Mouse (Mus musculus): ENCODE data around the gene Grik3. TPM values are rescaled to one million over a fixed set of nuclear protein-coding genes. Genes with fewer than 3 reads are reported as not detected.

Grik3 gene
- polyA plus RNA-seq, 1 experiment = not detected

DNA sequence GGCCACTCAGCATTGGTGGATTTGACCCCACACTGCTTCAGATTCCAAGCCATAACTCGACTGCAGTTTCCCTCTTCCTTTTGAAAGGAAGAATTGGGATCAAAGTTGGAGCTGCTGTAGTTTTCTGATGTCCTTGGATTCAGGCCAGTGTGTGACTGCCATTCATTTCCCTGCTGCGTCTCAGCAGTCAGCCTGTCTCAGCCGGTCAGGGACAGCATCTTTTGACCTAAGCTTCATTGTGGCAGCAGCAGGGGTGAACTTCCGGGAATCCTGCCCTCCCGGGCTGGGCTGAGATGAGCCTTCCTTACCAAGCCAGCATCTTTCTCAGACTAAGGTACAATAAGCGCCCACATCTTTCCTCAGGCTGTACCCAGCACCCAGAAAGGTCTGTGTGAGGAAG, 26.1 kb downstream of the Grik3 start:
- H3K27ac ChIP-seq (replicated peaks; ENCODE audit: low read depth, low read length) = no peak overlapping the region
- H3K4me1 ChIP-seq (ENCODE audit: control insufficient read depth, insufficient read depth, insufficient read length, low read length) = no peaks in the 10 kb centered on the region
- no peak overlapping the region for H3K4me3 ChIP-seq (ENCODE audit: insufficient read depth, low read depth, low read length)

DNA sequence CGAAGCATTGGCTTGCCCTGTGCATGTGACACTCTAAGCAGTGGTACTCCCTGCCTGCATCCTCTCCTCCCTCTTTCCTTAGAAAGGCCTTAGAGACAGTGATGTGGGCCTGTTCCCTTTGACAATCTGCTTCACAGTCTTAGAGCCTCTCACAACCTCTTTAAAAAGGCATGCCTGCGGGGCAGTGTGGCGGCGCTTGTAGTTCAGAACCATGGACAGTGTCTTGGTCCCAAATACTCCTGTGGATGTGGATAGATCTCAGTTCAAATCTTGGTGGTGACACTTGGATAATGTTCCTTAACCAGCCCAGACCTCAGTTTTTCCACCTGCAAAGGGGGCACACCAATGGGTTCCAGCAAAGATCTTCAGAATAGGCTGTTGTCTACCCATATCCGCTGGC, 28.4 kb downstream of the Grik3 start:
- H3K4me3 ChIP-seq (ENCODE audit: insufficient read depth, low read depth, low read length) = no peak overlapping the region
- H3K27ac ChIP-seq (replicated peaks; ENCODE audit: low read depth, low read length) = no peak overlapping the region
- no peaks in the 10 kb centered on the region for H3K4me1 ChIP-seq (ENCODE audit: control insufficient read depth, insufficient read depth, insufficient read length, low read length)

DNA sequence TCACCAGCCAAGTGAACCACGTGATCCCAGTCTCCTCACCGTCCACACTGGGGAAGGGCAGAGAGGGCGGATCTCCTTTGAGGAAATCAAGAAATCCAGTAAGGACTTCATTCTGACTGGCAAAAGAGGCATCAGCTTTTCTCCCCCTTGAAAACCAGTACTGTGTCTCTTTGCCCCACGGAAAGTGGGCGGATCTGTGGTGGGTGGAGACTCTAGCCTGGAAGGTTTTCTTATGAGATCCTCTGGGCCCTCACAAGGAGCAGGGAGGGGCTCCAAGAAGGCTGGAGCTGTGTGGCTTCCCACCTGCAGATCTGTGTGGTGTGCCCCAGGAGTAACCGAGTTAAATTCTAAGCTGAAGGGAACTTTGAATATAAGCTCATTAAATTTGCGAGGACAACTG, 32.4 kb downstream of the Grik3 start:
- Histone ChIP-seq H3K4me1 (ENCODE audit: control insufficient read depth, insufficient read depth, insufficient read length, low read length) (no peaks in the 10 kb centered on the region), H3K4me3 (ENCODE audit: insufficient read depth, low read depth, low read length) (no peak overlapping the region), H3K27ac (replicated peaks; ENCODE audit: low read depth, low read length) (no peak overlapping the region)

DNA sequence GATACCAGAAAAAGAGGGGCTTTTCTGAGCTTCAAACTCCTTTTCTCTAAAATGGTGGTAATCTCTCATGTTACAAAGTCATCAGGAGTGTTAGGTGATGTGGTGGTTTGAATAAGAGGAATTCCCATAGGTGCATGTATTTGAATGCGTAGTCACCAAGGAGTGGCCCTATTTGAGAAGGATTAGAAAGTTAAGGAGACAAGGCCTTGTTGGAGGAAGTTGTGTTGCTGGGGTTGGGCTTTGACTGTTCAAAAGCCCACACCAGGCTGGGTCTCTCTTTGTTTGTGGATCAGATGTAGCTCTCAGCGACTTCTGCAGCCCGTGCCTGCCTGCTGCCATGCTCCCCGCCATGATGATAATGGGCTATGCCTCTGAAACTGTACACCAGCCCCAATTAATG, 34.8 kb downstream of the Grik3 start:
- no peaks in the 10 kb centered on the region for H3K4me1 ChIP-seq (ENCODE audit: control insufficient read depth, insufficient read depth, insufficient read length, low read length)
- no peak overlapping the region for H3K27ac ChIP-seq (replicated peaks; ENCODE audit: low read depth, low read length)
- no peak overlapping the region for H3K4me3 ChIP-seq (ENCODE audit: insufficient read depth, low read depth, low read length)

DNA sequence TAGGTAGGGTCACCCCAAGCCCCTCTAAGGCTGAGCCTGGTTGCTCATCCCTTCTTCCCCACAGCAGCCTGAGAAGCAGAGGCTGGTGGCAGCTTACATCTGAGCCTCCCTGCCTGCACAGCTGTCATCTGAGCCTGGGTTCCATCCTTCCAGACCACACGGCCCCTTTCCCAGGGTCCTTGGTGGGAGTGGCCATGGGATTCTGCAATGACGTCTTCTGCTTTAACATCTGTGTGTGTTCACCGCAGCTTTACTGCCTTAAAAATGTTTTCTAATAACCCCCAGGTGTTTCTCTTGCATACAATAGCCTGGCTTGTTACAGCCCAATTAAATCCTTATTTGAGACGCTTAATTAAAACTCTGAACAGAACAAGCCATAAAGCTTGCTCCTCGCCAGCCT, 35.9 kb downstream of the Grik3 start:
- Histone ChIP-seq H3K4me1 (ENCODE audit: control insufficient read depth, insufficient read depth, insufficient read length, low read length) (no peaks in the 10 kb centered on the region), H3K4me3 (ENCODE audit: insufficient read depth, low read depth, low read length) (no peak overlapping the region), H3K27ac (replicated peaks; ENCODE audit: low read depth, low read length) (no peak overlapping the region)

DNA sequence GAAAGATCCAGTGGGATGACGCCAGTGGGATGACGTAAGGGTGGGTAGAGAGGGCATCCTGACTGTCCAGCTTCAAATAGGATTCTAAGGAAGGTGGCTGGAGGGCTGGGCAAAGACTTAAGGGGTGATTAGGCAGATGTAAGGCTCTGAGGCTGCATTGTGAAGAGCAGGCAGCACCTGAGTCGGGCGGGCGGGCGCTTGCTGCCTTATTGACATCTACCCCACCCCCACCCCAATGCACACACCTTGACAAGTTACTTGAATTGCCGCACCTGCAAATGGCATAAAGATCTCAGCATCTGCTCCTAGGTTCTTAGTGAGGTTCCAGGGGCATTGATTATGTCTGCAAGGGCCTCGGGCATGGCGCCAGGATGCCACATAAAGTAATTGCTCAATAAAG, 43.5 kb downstream of the Grik3 start:
- Histone ChIP-seq H3K4me1 (ENCODE audit: control insufficient read depth, insufficient read depth, insufficient read length, low read length) (no peaks in the 10 kb centered on the region), H3K4me3 (ENCODE audit: insufficient read depth, low read depth, low read length) (no peak overlapping the region)

DNA sequence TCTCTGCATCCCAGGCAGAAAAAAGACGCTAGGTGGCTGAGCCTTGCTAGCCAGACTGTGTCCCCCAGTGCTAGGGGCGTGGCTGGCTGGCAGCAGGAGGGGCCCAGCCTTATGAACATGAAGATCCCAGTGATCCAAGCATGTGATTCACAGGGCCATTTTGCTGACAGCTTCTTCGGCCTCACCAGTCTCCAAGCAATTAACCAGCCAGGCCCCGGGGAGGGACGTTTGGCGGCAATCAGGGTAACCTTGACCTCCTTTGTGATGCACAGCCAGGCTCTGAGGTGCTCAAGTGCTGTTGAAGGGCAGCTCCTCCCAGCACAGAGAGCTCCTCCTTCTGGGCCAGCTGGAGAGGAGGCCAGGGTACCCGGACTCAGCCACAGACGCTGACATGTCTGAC, 43.9 kb downstream of the Grik3 start:
- Histone ChIP-seq H3K4me1 (ENCODE audit: control insufficient read depth, insufficient read depth, insufficient read length, low read length) (no peaks in the 10 kb centered on the region), H3K4me3 (ENCODE audit: insufficient read depth, low read depth, low read length) (no peak overlapping the region), H3K27ac (replicated peaks; ENCODE audit: low read depth, low read length) (no peak overlapping the region)

More for the DNA sequence above, 43.5 kb downstream of the Grik3 start:
- H3K27ac ChIP-seq (replicated peaks; ENCODE audit: low read depth, low read length) = no peak overlapping the region

DNA sequence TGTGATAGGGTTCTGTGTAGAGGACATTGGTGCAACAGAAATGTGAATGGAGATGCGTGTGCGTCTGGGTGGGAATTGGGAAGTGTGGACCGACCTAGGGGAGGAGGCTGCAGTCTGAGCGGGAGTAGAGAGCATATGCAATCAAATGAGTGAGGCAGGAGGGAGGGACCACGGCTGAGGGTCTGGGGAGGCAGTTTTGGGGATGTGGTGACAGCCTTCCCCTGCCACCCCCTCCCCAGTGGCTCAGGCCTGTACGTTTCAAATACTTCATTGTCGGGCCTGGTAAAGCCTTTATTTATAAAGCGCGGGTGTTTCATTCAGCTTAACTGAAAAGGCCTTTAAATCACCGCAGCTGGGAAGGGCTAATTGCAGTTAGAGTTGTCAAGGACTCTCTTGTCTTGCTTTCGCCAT, 44.5 kb downstream of the Grik3 start:
- H3K27ac ChIP-seq (replicated peaks; ENCODE audit: low read depth, low read length) = no peak overlapping the region
- H3K4me1 ChIP-seq (ENCODE audit: control insufficient read depth, insufficient read depth, insufficient read length, low read length) = no peaks in the 10 kb centered on the region
- no peak overlapping the region for H3K4me3 ChIP-seq (ENCODE audit: insufficient read depth, low read depth, low read length)

DNA sequence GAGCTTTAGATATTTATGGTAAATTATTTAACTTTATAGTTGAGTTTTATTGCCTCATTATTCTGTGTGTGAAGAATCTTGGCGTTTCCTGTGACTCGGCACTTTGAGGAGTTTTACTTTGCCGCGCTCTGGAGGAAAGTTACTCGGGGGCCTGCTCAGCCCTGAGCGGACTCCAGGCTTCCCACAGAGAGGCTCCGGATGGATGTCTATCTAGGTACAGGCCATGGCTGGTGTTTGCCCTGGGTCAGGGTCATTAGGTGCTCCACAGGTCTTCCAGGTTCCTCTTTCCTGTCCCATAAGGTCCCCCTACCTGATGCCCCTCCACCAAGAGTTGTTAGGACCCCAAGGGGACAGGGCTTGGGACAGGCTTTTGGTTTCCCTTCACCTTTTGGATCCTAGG, 45.0 kb downstream of the Grik3 start:
- Histone ChIP-seq H3K4me3 (ENCODE audit: insufficient read depth, low read depth, low read length) (no peak overlapping the region), H3K4me1 (ENCODE audit: control insufficient read depth, insufficient read depth, insufficient read length, low read length) (no peaks in the 10 kb centered on the region), H3K27ac (replicated peaks; ENCODE audit: low read depth, low read length) (no peak overlapping the region)

DNA sequence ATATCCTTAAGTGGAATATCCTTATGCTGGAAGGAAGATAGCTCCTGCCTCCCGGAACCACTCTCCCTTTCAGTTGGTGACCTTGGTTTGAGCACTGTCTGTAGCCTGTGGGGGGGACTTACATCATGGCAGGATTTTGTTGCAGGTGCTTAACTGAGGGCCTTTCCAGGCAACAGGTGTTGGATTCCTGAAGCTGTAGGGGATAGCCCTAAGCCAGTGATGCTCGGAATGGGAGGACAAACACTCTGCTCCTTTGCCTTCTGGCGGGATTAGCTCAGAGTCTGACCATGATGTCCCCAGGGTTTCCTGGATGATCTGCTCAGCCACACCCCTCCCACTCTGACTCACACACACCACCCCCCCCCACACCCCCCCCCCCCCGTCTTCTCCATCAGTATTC, 45.5 kb downstream of the Grik3 start:
- Histone ChIP-seq H3K4me1 (ENCODE audit: control insufficient read depth, insufficient read depth, insufficient read length, low read length) (no peaks in the 10 kb centered on the region), H3K27ac (replicated peaks; ENCODE audit: low read depth, low read length) (no peak overlapping the region), H3K4me3 (ENCODE audit: insufficient read depth, low read depth, low read length) (no peak overlapping the region)

DNA sequence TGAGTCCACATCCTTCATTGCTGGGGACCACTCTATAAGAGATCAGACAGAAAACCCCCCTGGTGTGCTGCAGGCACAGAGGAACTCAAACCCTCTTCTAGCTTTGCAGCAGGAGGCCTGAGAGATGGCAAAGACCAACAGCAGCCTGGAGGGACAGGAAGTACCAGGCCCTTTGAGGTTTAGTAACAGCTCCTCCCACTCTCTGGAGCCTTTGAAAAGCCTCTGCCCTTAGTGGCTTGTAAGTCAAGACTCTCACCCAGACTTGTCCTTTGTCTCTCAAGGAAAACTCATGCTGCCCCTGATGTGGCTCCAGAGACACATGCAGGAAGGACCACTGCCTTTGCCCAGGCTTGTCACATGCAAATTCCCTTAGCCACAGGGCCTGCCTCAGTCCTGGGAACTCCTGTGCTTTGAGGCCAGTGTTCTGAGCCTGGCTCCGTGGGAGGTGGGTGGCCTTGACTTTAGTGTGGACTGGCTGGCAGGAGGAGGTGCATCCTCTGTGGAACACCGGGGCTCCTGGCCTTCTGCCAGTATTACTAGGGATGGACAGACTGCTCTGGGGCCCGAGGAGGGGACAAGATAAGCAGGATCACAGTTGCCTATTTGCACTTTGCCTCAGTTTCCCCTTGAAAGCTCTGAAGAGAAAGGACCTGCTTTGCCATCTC, 47.9 kb downstream of the Grik3 start:
- Histone ChIP-seq H3K4me1 (ENCODE audit: control insufficient read depth, insufficient read depth, insufficient read length, low read length) (no peaks in the 10 kb centered on the region), H3K27ac (replicated peaks; ENCODE audit: low read depth, low read length) (no peak overlapping the region)

DNA sequence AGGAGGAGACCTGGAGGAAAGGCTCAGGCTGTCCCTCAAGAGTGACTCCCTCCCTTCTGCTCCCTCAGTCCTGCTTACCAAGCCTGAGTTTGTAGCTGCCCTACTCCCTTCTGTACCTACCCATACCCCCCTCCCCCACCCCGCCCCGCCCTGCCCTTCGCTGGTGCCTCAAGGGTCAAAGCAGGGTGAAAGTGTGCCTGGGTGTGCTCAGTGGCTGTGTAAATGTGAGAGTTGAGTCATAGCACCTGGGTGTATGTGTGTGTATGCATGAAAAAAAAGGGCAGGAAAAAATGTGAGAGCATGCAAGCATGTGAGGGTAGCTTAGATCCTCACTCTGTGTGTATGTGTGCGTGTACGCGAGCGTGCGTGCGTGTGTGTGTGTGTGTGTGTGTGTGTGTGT, 49.1 kb downstream of the Grik3 start:
- no peak overlapping the region for H3K27ac ChIP-seq (replicated peaks; ENCODE audit: low read depth, low read length)
- H3K4me1 ChIP-seq (ENCODE audit: control insufficient read depth, insufficient read depth, insufficient read length, low read length) = no peaks in the 10 kb centered on the region
- no peak overlapping the region for H3K4me3 ChIP-seq (ENCODE audit: insufficient read depth, low read depth, low read length)

More for the DNA sequence above, 47.9 kb downstream of the Grik3 start:
- no peak overlapping the region for H3K4me3 ChIP-seq (ENCODE audit: insufficient read depth, low read depth, low read length)

DNA sequence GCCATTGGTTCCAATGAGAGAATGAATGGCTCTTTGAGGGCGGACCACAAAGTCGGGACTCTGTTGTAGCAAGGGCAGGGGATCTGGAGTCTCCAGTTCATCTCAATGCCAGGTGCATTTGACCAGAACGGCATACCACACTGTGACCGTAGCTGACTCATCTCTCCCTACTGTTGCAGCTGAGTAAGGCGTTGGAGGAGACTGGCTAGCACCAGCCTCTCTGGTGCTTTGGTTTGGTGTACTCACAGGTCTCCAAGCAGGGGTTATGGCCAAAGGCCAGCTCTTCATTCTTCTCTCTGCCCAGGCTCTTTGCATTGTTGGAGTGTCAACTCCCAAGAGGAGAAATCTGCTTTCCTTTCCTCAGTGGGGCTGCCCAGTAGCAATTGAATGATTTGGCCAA, 52.7 kb downstream of the Grik3 start:
- H3K4me1 ChIP-seq (ENCODE audit: control insufficient read depth, insufficient read depth, insufficient read length, low read length) = no peaks in the 10 kb centered on the region
- no peak overlapping the region for H3K4me3 ChIP-seq (ENCODE audit: insufficient read depth, low read depth, low read length)

DNA sequence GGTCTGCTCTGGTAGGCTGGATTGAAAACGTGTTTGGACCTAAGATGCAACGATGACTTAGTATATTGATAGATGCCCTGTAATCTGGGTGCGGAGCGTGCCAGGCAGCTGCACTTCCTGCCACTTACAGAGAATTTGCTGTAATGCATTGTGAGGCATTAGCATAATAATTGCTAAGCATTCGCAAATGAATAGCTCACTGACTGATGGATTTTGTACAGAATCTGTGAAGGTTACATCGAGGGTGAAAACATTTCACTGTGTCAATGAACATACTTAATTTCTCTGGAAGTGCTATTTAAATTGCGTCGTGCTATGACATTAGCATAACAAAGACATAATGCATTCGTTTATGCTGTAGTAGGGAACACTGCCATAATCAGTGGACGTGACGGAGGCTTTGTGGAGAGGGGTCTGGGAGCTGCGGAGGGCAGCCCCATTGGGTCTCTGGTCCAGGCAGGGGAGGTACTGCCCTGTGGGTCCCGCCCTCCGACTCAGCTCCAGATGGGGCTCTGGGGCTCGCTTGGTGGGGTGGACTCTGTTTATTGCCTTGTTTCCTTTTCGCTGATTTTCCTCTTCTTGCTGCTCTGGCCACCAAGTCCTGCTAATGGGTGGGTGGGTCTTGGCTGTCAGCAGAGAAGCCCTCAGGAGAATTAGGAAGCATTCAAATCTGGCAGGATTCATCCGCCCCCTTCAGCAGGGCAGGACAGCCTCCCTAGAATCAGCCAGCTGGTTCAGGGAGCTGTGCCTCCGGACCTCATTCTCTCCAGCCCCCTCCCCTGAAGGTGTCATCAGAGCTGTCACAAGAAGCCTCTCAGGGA, 54.7 kb downstream of the Grik3 start:
- Histone ChIP-seq H3K4me1 (ENCODE audit: control insufficient read depth, insufficient read depth, insufficient read length, low read length) (no peaks in the 10 kb centered on the region), H3K27ac (replicated peaks; ENCODE audit: low read depth, low read length) (no peak overlapping the region)

More for the DNA sequence above, 52.7 kb downstream of the Grik3 start:
- H3K27ac ChIP-seq (replicated peaks; ENCODE audit: low read depth, low read length) = no peak overlapping the region

DNA sequence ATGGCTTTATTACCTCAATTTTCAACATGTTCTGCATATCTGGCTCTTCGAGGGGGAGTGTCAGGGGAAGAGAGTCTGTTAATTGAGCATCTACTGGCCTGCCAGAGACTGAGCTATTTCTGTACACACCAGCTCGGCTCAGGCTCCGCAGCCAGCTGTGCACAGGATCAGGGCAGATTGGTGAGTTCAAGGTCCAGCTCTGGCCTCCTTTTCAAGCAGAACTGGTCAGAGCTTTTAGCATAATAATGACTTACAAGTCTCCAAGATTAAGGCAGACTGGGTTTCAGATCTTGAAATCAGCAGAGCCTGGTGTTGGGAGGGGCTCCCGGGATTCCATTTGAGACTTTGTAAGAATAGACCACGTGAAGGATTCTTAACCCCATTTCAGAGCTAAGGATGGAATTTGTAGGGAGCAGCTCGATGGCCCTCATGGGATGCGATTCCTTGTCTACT, 55.3 kb downstream of the Grik3 start:
- H3K4me3 ChIP-seq (ENCODE audit: insufficient read depth, low read depth, low read length) = no peak overlapping the region
- H3K4me1 ChIP-seq (ENCODE audit: control insufficient read depth, insufficient read depth, insufficient read length, low read length) = no peaks in the 10 kb centered on the region
- H3K27ac ChIP-seq (replicated peaks; ENCODE audit: low read depth, low read length) = no peak overlapping the region

More for the DNA sequence above, 54.7 kb downstream of the Grik3 start:
- no peak overlapping the region for H3K4me3 ChIP-seq (ENCODE audit: insufficient read depth, low read depth, low read length)

DNA sequence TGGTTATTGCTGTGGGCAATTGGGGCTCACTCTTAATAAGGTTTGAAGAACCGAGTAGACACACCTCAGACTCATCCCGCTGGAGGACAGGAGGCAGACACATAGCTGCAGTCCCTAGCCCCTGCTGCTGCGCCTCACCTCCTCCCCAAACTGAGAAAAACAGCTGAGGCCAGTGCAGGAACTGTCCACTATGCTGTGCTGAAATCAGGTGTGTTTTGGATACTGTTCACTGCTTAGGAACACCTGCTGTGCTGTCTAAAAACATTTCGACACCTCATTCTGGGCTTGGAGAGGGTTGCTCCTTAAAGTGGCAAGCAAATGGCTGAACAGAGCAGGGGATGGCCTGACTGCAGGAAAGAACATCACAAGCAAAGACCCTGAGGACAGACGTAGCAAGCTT, 57.7 kb downstream of the Grik3 start:
- no peak overlapping the region for H3K4me3 ChIP-seq (ENCODE audit: insufficient read depth, low read depth, low read length)
- H3K27ac ChIP-seq (replicated peaks; ENCODE audit: low read depth, low read length) = no peak overlapping the region
- H3K4me1 ChIP-seq (ENCODE audit: control insufficient read depth, insufficient read depth, insufficient read length, low read length) = no peaks in the 10 kb centered on the region

Measured in brown adipose tissue, adult 24 weeks (tissue).